Mouse (Mus musculus): ENCODE measurements around the gene Olfr544.
A peak's percentile ranks its signal among the peaks of the same experiment; 100 is the strongest.

Olfr544 gene

GRCm38 (mm10) chr7:102477377-102477776, 10.7 kb downstream of the Olfr544 start:
- no peak for DNase-seq (ENCODE audit: low spot score)

GRCm38 (mm10) chr7:102476601-102477000, 11.5 kb downstream of the Olfr544 start:
- no peak for DNase-seq (ENCODE audit: low spot score)

- no peak for DNase-seq (ENCODE audit: low spot score)
Observed at GRCm38 (mm10) chr7:102472675-102473074, 15.4 kb downstream of the Olfr544 start.

- DNase-seq (ENCODE audit: low spot score): no peak
Observed at GRCm38 (mm10) chr7:102467566-102467965, 20.5 kb downstream of the Olfr544 start.

- DNase-seq (ENCODE audit: low spot score): no peak
Observed at GRCm38 (mm10) chr7:102458618-102459380, 29.3 kb downstream of the Olfr544 start.

- no peak for DNase-seq (ENCODE audit: low spot score)
Observed at GRCm38 (mm10) chr7:102446438-102446837, 41.7 kb downstream of the Olfr544 start.

- DNase-seq (ENCODE audit: low spot score): no peak
Observed at GRCm38 (mm10) chr7:102444301-102444700, 43.8 kb downstream of the Olfr544 start.

GRCm38 (mm10) chr7:102442432-102442831, 45.7 kb downstream of the Olfr544 start:
- DNase-seq (ENCODE audit: low spot score): no peak

- DNase-seq (ENCODE audit: low spot score): peak; percentile 99
Observed at GRCm38 (mm10) chr7:102441657-102442391, 46.3 kb downstream of the Olfr544 start, which contains the start of gene Rrm1. Rrm1 (plus strand) TSS chr7:102441695.

GRCm38 (mm10) chr7:102440822-102441656, 47.1 kb downstream of the Olfr544 start:
- DNase-seq (ENCODE audit: low spot score): no peak

- no peak for DNase-seq (ENCODE audit: low spot score)
Observed at GRCm38 (mm10) chr7:102434344-102434743, 53.8 kb downstream of the Olfr544 start.
